Mouse (Mus musculus) left cerebral cortex, adult 18-20 months (tissue): ENCODE results near the gene Cox14. TPM values are rescaled to one million over a fixed set of nuclear protein-coding genes. Genes with fewer than 3 reads are reported as not detected.
"Not testable (repeated sequence)": the region's sequence is repeated elsewhere in the genome, so short reads cannot be mapped to it uniquely, and the experiment has no call there.

Experiments
- DNase-seq, 2 experiments: peaks; one replicate each; pipeline ENCODE4 v3.0.0; 2021 to 2022; ENCODE audit warnings: low spot score in 2 of 2, mixed read lengths in 1 of 2
- long read RNA-seq, 2 experiments: library from polyadenylated mRNA; stranded (forward); transcript quantifications; one replicate each; pipeline ENCODE4 v2.0.0; 2021
- total RNA-seq, 2 experiments: library from RNA; stranded (reverse); gene quantifications; 2 replicates each; pipeline ENCODE4 v1.2.3; 2021

Cox14 gene
- 100 to 1,000 TPM; 126 TPM for total RNA-seq
- long read RNA-seq, experiment 1, transcript Cox14-201 (2 exons, 723 nt): major isoform, 146 of 155 reads
- long read RNA-seq, experiment 1, partial matches to known transcripts: 6 of 155 reads
- long read RNA-seq, experiment 1, other reads (novel, unspliced or antisense): 3 of 155 reads
- long read RNA-seq, experiment 2, transcript Cox14-201 (2 exons, 723 nt): major isoform, 124 of 129 reads
- long read RNA-seq, experiment 2, partial matches to known transcripts: 4 of 129 reads
- long read RNA-seq, experiment 2, other reads (novel, unspliced or antisense): 1 of 129 reads

- DNase-seq: peak; percentile 90 to 93
Measured at GRCm38 (mm10) chr15:99725341-99726155, at the start of gene Cox14. Gene Cox14, plus strand, starts transcription at chr15:99725618.

GRCm38 (mm10) chr15:99677089-99677488 is 48.3 kb upstream of the Cox14 start:
- no peak for DNase-seq

DNA sequence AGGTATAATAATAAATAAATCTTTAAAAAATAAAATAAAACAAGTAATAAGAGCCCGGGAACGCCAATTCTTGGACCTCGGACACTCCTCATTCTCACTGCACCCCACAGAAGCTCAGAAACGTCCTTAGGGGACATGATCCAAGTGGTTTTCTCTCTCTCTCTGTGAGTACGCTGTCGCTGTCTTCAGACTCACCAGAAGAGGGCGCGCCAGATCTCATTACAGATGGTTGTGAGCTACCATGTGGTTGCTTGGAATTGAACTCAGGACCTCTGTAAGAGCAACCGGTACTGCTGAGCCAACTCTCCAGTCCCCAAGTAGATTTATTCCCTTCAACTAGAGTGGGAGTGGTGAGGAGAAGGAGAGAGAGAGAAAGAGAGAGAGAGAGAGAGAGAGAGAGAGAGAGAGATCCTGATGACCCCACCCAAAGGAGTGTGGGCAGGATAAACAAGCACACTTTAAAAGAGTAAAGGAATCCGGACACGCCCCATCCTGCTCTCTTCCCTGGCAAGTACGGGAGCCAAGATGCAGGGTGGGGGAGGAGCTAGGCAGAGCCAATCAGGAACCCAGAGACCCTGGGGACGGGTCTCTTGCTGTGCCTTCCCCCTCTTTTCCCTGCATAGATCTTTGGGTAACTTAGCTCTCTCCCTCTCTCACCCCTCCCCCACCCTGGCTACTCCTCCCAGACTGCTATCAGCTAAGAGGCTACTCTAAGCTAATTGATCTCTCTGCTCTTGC is 47.2 kb upstream of the Cox14 start:
- DNase-seq: no peak

DNA sequence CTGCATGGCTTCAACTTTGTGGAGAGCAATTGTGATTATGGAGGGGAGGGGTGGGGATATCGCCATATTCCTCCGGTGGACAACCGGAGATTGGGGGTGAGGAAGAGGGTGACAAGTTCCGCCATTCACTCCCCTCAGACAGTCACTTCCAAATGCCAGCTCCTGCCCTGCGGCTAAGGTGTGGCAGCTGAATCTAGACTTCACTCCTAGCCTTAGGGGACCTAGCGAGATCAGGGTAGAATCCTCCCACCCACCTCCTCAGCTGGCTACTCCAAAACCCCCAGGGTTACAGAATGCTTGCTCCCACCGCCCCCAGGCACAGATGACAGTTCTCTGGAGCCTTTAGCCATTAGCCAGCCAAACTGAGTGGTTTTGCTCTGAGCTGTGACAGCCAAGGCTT is 46.4 kb upstream of the Cox14 start:
- DNase-seq: no peak

GRCm38 (mm10) chr15:99682880-99683279 is 42.5 kb upstream of the Cox14 start:
- no peak for DNase-seq

DNA sequence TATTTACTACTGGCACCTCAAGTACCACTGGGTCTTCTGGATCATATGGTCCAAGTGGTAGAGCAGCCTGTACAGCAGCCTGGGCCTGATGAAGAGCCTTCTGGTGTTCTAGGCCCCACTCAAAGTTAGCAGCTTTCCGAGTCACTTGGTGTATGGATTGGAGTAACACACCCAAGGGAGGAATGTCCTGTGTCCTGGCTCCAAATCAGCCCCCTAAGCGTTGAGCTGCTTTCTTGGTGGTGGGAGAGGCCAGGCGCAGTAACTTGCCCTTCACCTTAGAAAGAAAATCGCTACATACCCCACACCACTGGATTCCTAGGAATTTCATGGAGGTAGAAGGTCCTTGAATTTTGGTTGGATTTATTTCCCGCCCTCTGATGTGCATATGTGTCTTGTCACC is 41.3 kb upstream of the Cox14 start:
- DNase-seq: no peak

- DNase-seq: peak in 1 of 2 experiments; percentile 60
Measured at GRCm38 (mm10) chr15:99688712-99689111, 36.7 kb upstream of the Cox14 start.

- DNase-seq: no peak
Measured at GRCm38 (mm10) chr15:99690924-99691323, 34.5 kb upstream of the Cox14 start.

DNA sequence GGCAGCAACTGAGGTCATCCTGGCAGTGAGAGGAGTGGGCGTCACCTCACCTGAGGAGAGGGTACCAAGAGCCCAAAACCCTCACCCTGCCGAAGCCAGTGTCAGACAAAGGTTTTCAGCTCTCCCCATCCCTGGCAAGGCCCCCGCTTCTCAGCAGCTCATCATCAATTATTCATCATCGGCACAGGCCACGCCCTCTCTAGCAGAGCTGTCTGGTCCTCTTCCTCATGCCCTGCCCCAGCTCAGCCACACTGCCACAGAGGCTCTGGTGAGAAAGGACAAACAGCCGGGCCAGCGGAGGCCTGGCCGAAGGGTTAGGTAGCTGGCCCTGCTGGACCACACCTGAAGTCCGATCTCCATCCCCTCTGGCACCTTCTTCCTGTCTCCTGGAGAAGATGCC is 33.4 kb upstream of the Cox14 start:
- no peak for DNase-seq

GRCm38 (mm10) chr15:99697309-99697708 is 28.1 kb upstream of the Cox14 start:
- DNase-seq: no peak

- no peak for DNase-seq
Measured at GRCm38 (mm10) chr15:99698533-99699085, 26.8 kb upstream of the Cox14 start.

DNA sequence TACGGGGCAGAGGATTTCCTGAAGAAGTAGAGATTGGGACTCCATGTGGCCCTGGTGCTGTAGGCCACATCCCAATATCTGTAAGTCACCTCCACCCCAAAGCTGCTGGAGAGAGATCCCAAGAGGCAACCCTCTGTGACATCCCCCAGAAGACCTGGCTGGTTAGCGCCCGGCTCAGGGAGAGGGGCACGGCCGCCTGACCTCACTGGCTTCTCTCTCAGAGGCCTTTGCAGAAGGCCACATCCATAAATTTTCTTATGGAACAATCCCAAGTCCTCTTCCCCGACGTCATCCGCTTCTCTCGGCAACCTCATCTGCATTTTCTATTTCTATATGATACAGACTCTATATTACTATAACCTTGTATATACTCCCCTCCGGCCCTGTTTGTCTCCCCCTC is 25.7 kb upstream of the Cox14 start:
- DNase-seq: no peak

DNA sequence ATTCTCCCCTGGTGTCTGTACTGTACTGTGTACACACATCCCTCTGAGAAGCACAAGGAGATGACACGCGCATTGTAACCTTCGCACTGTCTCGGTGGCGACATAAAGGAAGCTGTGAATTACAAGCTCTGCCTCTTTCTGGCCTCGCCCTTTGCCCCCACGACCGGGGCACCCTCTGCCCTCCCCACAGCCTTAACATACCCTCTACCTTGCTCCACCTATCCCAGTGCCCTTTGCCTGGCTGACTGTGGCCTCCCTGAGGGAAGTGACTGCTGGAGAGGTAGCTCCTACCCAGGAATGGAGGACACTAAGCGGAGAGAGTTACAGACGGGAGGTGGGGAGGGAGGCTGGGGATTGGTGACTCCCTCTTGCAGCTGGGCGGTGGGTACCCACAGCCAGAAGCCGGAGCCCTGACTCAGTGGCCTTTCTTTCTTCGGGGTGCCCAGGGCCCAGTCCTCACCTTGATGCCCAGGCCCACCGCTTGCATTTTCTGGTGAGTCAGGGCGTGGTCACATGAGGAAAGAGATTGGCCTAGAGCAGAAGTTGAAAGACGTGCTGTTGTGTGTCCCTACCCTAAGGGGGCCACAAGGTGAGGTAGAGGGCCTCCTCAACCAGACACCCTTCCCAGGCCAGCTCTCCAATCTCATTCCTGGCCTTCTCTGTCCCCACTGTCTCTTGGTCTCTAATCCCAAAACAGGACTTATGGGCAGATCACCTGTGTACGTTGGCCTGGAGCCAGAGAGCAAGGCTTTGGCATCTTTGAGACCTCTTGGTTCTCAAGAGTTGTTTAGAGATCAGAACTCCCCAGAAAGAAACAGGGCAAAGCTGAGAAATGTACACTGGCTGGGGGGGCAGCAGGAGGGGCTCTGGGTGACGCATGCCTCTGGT is 25.0 kb upstream of the Cox14 start:
- DNase-seq: no peak

DNA sequence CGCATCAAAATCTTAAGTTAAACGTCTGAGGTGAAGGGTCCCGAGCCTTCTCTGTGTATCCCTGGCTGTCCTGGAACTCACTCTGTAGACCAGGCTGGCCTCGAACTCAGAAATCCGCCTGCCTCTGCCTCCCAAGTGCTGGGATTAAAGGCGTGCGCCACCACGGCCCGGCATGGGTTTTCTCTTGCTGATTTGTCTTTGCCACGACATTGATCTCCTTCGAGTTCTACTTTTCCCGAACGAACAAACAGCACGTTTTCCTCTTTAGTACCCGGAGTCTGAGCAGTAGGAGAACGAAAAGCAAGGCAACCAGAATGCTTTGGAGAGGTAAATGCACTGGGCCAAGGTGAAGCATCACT is 23.8 kb upstream of the Cox14 start:
- not testable (repeated sequence) for DNase-seq

GRCm38 (mm10) chr15:99701999-99702900 is 23.2 kb upstream of the Cox14 start, which contains the start of gene Smarcd1:
Gene Smarcd1, plus strand, starts transcription at chr15:99702129.
- peak; percentile 96 to 97 for DNase-seq

DNA sequence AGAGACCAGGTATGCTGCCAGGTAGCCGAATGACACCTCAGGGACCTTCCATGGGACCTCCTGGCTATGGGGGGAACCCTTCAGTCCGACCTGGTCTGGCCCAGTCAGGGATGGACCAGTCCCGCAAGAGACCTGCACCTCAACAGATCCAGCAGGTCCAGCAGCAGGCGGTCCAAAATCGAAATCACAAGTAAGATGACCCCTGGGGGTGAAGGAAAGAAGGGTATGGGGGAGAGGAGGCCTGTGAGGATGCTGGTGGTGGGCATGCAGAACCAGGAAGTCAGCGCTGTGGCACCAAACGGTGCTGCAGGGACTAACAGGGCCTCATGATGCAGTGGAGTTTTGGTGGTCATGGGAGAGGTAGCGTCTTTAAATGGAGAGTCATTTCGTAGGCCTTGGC is 22.3 kb upstream of the Cox14 start:
- DNase-seq: no peak

GRCm38 (mm10) chr15:99703676-99704040 is 21.8 kb upstream of the Cox14 start:
- no peak for DNase-seq

DNA sequence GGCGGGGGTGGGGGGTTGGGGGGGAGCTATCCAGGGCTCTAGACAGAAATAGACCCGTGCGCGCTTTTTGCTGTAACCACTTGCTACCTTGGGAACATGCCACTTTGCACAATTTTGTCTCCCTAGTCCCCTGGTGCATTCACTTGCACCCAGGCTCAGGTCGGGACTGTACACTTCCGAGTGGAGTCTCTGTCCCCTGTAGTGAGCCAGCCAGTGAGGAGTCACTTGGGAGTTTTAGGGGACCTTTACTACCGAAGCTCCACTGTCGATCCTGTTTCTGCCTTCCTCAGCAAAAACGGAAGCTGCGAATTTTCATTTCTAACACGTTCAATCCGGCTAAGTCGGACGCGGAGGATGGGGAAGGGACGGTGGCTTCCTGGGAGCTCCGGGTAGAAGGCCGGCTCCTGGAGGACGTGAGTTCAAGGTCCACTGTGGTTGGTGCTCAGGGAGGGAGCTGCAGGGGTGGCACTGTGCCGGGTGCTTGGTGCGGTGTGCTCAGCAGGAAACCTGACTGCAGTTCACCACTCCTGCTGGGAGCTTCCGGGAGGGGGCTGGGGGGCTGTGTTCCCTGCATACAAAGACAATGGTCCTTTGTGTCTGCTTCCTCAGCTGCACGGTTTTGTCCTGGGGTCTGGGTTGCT is 21.3 kb upstream of the Cox14 start:
- DNase-seq: peak in 1 of 2 experiments; percentile 59

- DNase-seq: no peak
Measured at GRCm38 (mm10) chr15:99704881-99705280, 20.5 kb upstream of the Cox14 start.
